Mouse (Mus musculus): ENCODE measurements around the gene Mia. TPM values are rescaled to one million over a fixed set of nuclear protein-coding genes. Genes with fewer than 3 reads are reported as not detected.

Mia gene
- polyA plus RNA-seq, 1 experiment = not detected

GRCm38 (mm10) chr7:27153205-27153764 is 27.7 kb downstream of the Mia start, which contains the start of gene Cyp2t4:
Cyp2t4 (plus strand) TSS chr7:27153714.
- Histone ChIP-seq H3K4me1 (ENCODE audit: control insufficient read depth, insufficient read depth, insufficient read length, low read length) (peaks cover 3% of the 10 kb centered on the region; the same call in 1 of the 2 replicates), H3K4me3 (ENCODE audit: low read depth, low read length) (no peak within 1 kb of the TSS), H3K27me3 (ENCODE audit: control insufficient read depth, insufficient read depth, low read length) (no peaks in the 10 kb centered on the region), H3K36me3 (ENCODE audit: control insufficient read depth, insufficient read depth, low read length) (peaks cover 11% of the 10 kb centered on the region), H3K27ac (ENCODE audit: insufficient read depth, low read depth, low read length) (no peak within 1 kb of the TSS)
- 13% methylated on average over 10 of the region's 10 CpGs for WGBS
- TF ChIP-seq POLR2A (IDR thresholded peaks at IDR 0.05; ENCODE audit: low read depth, low read length) = no peak

- H3K36me3 ChIP-seq (ENCODE audit: control insufficient read depth, insufficient read depth, low read length) = no peaks in the 10 kb centered on the region
- H3K27me3 ChIP-seq (ENCODE audit: control insufficient read depth, insufficient read depth, low read length) = no peaks in the 10 kb centered on the region
- WGBS = 55% methylated on average over 8 of the region's 8 CpGs
- H3K4me1 ChIP-seq (ENCODE audit: control insufficient read depth, insufficient read depth, insufficient read length, low read length) = peaks cover 4% of the 10 kb centered on the region
- no peak overlapping the region for H3K27ac ChIP-seq (ENCODE audit: insufficient read depth, low read depth, low read length)
- no peak overlapping the region for H3K4me3 ChIP-seq (ENCODE audit: low read depth, low read length)
- TF ChIP-seq POLR2A (IDR thresholded peaks at IDR 0.05; ENCODE audit: low read depth, low read length) = no peak
- no peak for TF ChIP-seq CTCF (IDR thresholded peaks at IDR 0.05; ENCODE audit: extremely low read depth, insufficient read length, insufficient replicate concordance, low read depth, low read length)
These were observed 44.5 kb downstream of the Mia start for GRCm38 (mm10) chr7:27136410-27136996.

- 43% methylated on average over 4 of the region's 4 CpGs for WGBS
- H3K4me1 ChIP-seq (ENCODE audit: control insufficient read depth, insufficient read depth, insufficient read length, low read length) = peaks cover 4% of the 10 kb centered on the region
- H3K27ac ChIP-seq (ENCODE audit: insufficient read depth, low read depth, low read length) = no peak overlapping the region
- no peak for TF ChIP-seq CTCF (IDR thresholded peaks at IDR 0.05; ENCODE audit: extremely low read depth, insufficient read length, insufficient replicate concordance, low read depth, low read length)
- no peak for TF ChIP-seq POLR2A (IDR thresholded peaks at IDR 0.05; ENCODE audit: low read depth, low read length)
- H3K4me3 ChIP-seq (ENCODE audit: low read depth, low read length) = no peak overlapping the region
- H3K36me3 ChIP-seq (ENCODE audit: control insufficient read depth, insufficient read depth, low read length) = no peaks in the 10 kb centered on the region
- H3K27me3 ChIP-seq (ENCODE audit: control insufficient read depth, insufficient read depth, low read length) = no peaks in the 10 kb centered on the region
These were observed 47.2 kb downstream of the Mia start for GRCm38 (mm10) chr7:27133757-27134156.

GRCm38 (mm10) chr7:27133156-27133555 is 47.8 kb downstream of the Mia start:
- WGBS = 19% methylated on average over 12 of the region's 12 CpGs
- Histone ChIP-seq H3K36me3 (ENCODE audit: control insufficient read depth, insufficient read depth, low read length) (no peaks in the 10 kb centered on the region), H3K4me1 (ENCODE audit: control insufficient read depth, insufficient read depth, insufficient read length, low read length) (peaks cover 4% of the 10 kb centered on the region), H3K27me3 (ENCODE audit: control insufficient read depth, insufficient read depth, low read length) (no peaks in the 10 kb centered on the region), H3K27ac (ENCODE audit: insufficient read depth, low read depth, low read length) (no peak overlapping the region), H3K4me3 (ENCODE audit: low read depth, low read length) (no peak overlapping the region)
- TF ChIP-seq CTCF (IDR thresholded peaks at IDR 0.05; ENCODE audit: extremely low read depth, insufficient read length, insufficient replicate concordance, low read depth, low read length) = no peak
- TF ChIP-seq POLR2A (IDR thresholded peaks at IDR 0.05; ENCODE audit: low read depth, low read length) = no peak

GRCm38 (mm10) chr7:27132588-27132987 is 48.4 kb downstream of the Mia start:
- peaks cover 4% of the 10 kb centered on the region for H3K4me1 ChIP-seq (ENCODE audit: control insufficient read depth, insufficient read depth, insufficient read length, low read length)
- H3K27me3 ChIP-seq (ENCODE audit: control insufficient read depth, insufficient read depth, low read length) = no peaks in the 10 kb centered on the region
- 8% methylated on average over 10 of the region's 10 CpGs for WGBS
- peak; percentile 61; the same call in 1 of the 2 replicates for TF ChIP-seq CTCF (IDR thresholded peaks at IDR 0.05; ENCODE audit: extremely low read depth, insufficient read length, insufficient replicate concordance, low read depth, low read length)
- no peak for TF ChIP-seq POLR2A (IDR thresholded peaks at IDR 0.05; ENCODE audit: low read depth, low read length)
- H3K27ac ChIP-seq (ENCODE audit: insufficient read depth, low read depth, low read length) = no peak overlapping the region
- H3K36me3 ChIP-seq (ENCODE audit: control insufficient read depth, insufficient read depth, low read length) = no peaks in the 10 kb centered on the region
- H3K4me3 ChIP-seq (ENCODE audit: low read depth, low read length) = no peak overlapping the region

GRCm38 (mm10) chr7:27131387-27131786 is 49.6 kb downstream of the Mia start:
- Histone ChIP-seq H3K27me3 (ENCODE audit: control insufficient read depth, insufficient read depth, low read length) (no peaks in the 10 kb centered on the region), H3K4me1 (ENCODE audit: control insufficient read depth, insufficient read depth, insufficient read length, low read length) (peaks cover 4% of the 10 kb centered on the region), H3K36me3 (ENCODE audit: control insufficient read depth, insufficient read depth, low read length) (no peaks in the 10 kb centered on the region), H3K27ac (ENCODE audit: insufficient read depth, low read depth, low read length) (no peak overlapping the region), H3K4me3 (ENCODE audit: low read depth, low read length) (no peak overlapping the region)
- no peak for TF ChIP-seq POLR2A (IDR thresholded peaks at IDR 0.05; ENCODE audit: low read depth, low read length)
- TF ChIP-seq CTCF (IDR thresholded peaks at IDR 0.05; ENCODE audit: extremely low read depth, insufficient read length, insufficient replicate concordance, low read depth, low read length) = peak; percentile 22; the same call in 1 of the 2 replicates
- WGBS = 62% methylated on average over 2 of the region's 2 CpGs

GRCm38 (mm10) chr7:27130521-27131370 is 50.2 kb downstream of the Mia start:
- WGBS = 85% methylated on average over 22 of the region's 22 CpGs
- Histone ChIP-seq H3K27ac (ENCODE audit: insufficient read depth, low read depth, low read length) (no peak overlapping the region), H3K27me3 (ENCODE audit: control insufficient read depth, insufficient read depth, low read length) (no peaks in the 10 kb centered on the region), H3K4me1 (ENCODE audit: control insufficient read depth, insufficient read depth, insufficient read length, low read length) (peaks cover 4% of the 10 kb centered on the region), H3K36me3 (ENCODE audit: control insufficient read depth, insufficient read depth, low read length) (no peaks in the 10 kb centered on the region), H3K4me3 (ENCODE audit: low read depth, low read length) (no peak overlapping the region)
- TF ChIP-seq CTCF (IDR thresholded peaks at IDR 0.05; ENCODE audit: extremely low read depth, insufficient read length, insufficient replicate concordance, low read depth, low read length) (no peak), POLR2A (IDR thresholded peaks at IDR 0.05; ENCODE audit: low read depth, low read length) (no peak)
